Mouse (Mus musculus): ENCODE results near the gene Tanc1.

Gene Tanc1

GRCm38 (mm10) chr2:59664803-59665567 lies 53.1 kb downstream of the Tanc1 start:
- no peaks in the 10 kb centered on the region for H3K27me3 ChIP-seq (ENCODE audit: insufficient read depth, low read length)
- peaks cover 55% of the 10 kb centered on the region for H3K36me3 ChIP-seq (ENCODE audit: insufficient read depth, low read length)
- H3K4me1 ChIP-seq (replicated peaks; ENCODE audit: low read depth, low read length), result peaks cover 45% of the 10 kb centered on the region
- H3K4me3 ChIP-seq (replicated peaks; ENCODE audit: low read length), result no peak overlapping the region
- no peak for TF ChIP-seq CTCF (conservative IDR thresholded peaks at IDR 0.05; ENCODE audit: low read length)
- no peak for TF ChIP-seq NANOG (IDR thresholded peaks at IDR 0.05; ENCODE audit: borderline replicate concordance, low read length)
- TF ChIP-seq POU5F1 (IDR thresholded peaks at IDR 0.05; ENCODE audit: borderline replicate concordance, low read length), result no peak
- no peaks in the 10 kb centered on the region for H3K9me3 ChIP-seq (ENCODE audit: low read length)

- no peak for TF ChIP-seq NANOG (IDR thresholded peaks at IDR 0.05; ENCODE audit: borderline replicate concordance, low read length)
- TF ChIP-seq POU5F1 (IDR thresholded peaks at IDR 0.05; ENCODE audit: borderline replicate concordance, low read length), result no peak
- no peak for TF ChIP-seq CTCF (conservative IDR thresholded peaks at IDR 0.05; ENCODE audit: low read length)
- Histone ChIP-seq H3K4me3 (replicated peaks; ENCODE audit: low read length) (no peak overlapping the region), H3K9me3 (ENCODE audit: low read length) (no peaks in the 10 kb centered on the region), H3K4me1 (replicated peaks; ENCODE audit: low read depth, low read length) (peaks cover 45% of the 10 kb centered on the region), H3K36me3 (ENCODE audit: insufficient read depth, low read length) (peaks cover 52% of the 10 kb centered on the region), H3K27me3 (ENCODE audit: insufficient read depth, low read length) (no peaks in the 10 kb centered on the region)
Observed at GRCm38 (mm10) chr2:59666533-59666932, 54.7 kb downstream of the Tanc1 start.

GRCm38 (mm10) chr2:59670087-59671060 lies 58.5 kb downstream of the Tanc1 start:
- H3K9me3 ChIP-seq (ENCODE audit: low read length), result no peaks in the 10 kb centered on the region
- peaks cover 73% of the 10 kb centered on the region for H3K4me1 ChIP-seq (replicated peaks; ENCODE audit: low read depth, low read length)
- H3K36me3 ChIP-seq (ENCODE audit: insufficient read depth, low read length), result peaks cover 27% of the 10 kb centered on the region
- H3K27me3 ChIP-seq (ENCODE audit: insufficient read depth, low read length), result no peaks in the 10 kb centered on the region
- peak overlapping the region; percentile 45; the same call in 1 of the 2 replicates for H3K4me3 ChIP-seq (replicated peaks; ENCODE audit: low read length)
- TF ChIP-seq POU5F1 (IDR thresholded peaks at IDR 0.05; ENCODE audit: borderline replicate concordance, low read length) (no peak), NANOG (IDR thresholded peaks at IDR 0.05; ENCODE audit: borderline replicate concordance, low read length) (no peak), CTCF (conservative IDR thresholded peaks at IDR 0.05; ENCODE audit: low read length) (no peak)

- H3K4me3 ChIP-seq (replicated peaks; ENCODE audit: low read length), result 0 out of 2 replicates have a peak overlapping the region, but pooled peaks have one; percentile 13
- H3K4me1 ChIP-seq (replicated peaks; ENCODE audit: low read depth, low read length), result peaks cover 83% of the 10 kb centered on the region
- no peaks in the 10 kb centered on the region for H3K27me3 ChIP-seq (ENCODE audit: insufficient read depth, low read length)
- TF ChIP-seq POU5F1 (IDR thresholded peaks at IDR 0.05; ENCODE audit: borderline replicate concordance, low read length) (no peak), CTCF (conservative IDR thresholded peaks at IDR 0.05; ENCODE audit: low read length) (no peak), NANOG (IDR thresholded peaks at IDR 0.05; ENCODE audit: borderline replicate concordance, low read length) (no peak)
- peaks cover 19% of the 10 kb centered on the region for H3K36me3 ChIP-seq (ENCODE audit: insufficient read depth, low read length)
- no peaks in the 10 kb centered on the region for H3K9me3 ChIP-seq (ENCODE audit: low read length)
Observed at GRCm38 (mm10) chr2:59671671-59672070, 59.8 kb downstream of the Tanc1 start.

- H3K4me1 ChIP-seq (replicated peaks; ENCODE audit: low read depth, low read length), result peaks cover 81% of the 10 kb centered on the region
- no peaks in the 10 kb centered on the region for H3K27me3 ChIP-seq (ENCODE audit: insufficient read depth, low read length)
- H3K36me3 ChIP-seq (ENCODE audit: insufficient read depth, low read length), result peaks cover 15% of the 10 kb centered on the region
- TF ChIP-seq POU5F1 (IDR thresholded peaks at IDR 0.05; ENCODE audit: borderline replicate concordance, low read length), result no peak
- no peak for TF ChIP-seq NANOG (IDR thresholded peaks at IDR 0.05; ENCODE audit: borderline replicate concordance, low read length)
- no peak for TF ChIP-seq CTCF (conservative IDR thresholded peaks at IDR 0.05; ENCODE audit: low read length)
- 0 out of 2 replicates have a peak overlapping the region, but pooled peaks have one; percentile 13 for H3K4me3 ChIP-seq (replicated peaks; ENCODE audit: low read length)
- H3K9me3 ChIP-seq (ENCODE audit: low read length), result no peaks in the 10 kb centered on the region
Observed at GRCm38 (mm10) chr2:59672086-59672485, 60.2 kb downstream of the Tanc1 start.

GRCm38 (mm10) chr2:59672686-59673085 lies 60.8 kb downstream of the Tanc1 start:
- TF ChIP-seq CTCF (conservative IDR thresholded peaks at IDR 0.05; ENCODE audit: low read length) (no peak), POU5F1 (IDR thresholded peaks at IDR 0.05; ENCODE audit: borderline replicate concordance, low read length) (no peak), NANOG (IDR thresholded peaks at IDR 0.05; ENCODE audit: borderline replicate concordance, low read length) (no peak)

GRCm38 (mm10) chr2:59673351-59673750 lies 61.5 kb downstream of the Tanc1 start:
- TF ChIP-seq POU5F1 (IDR thresholded peaks at IDR 0.05; ENCODE audit: borderline replicate concordance, low read length), result no peak
- no peak for TF ChIP-seq CTCF (conservative IDR thresholded peaks at IDR 0.05; ENCODE audit: low read length)
- no peak for TF ChIP-seq NANOG (IDR thresholded peaks at IDR 0.05; ENCODE audit: borderline replicate concordance, low read length)
- H3K4me1 ChIP-seq (replicated peaks; ENCODE audit: low read depth, low read length), result peaks cover 87% of the 10 kb centered on the region
- H3K27me3 ChIP-seq (ENCODE audit: insufficient read depth, low read length), result no peaks in the 10 kb centered on the region
- 0 out of 2 replicates have a peak overlapping the region, but pooled peaks have one; percentile 1 for H3K4me3 ChIP-seq (replicated peaks; ENCODE audit: low read length)
- peaks cover 4% of the 10 kb centered on the region; the same call in 1 of the 2 replicates for H3K36me3 ChIP-seq (ENCODE audit: insufficient read depth, low read length)
- H3K9me3 ChIP-seq (ENCODE audit: low read length), result no peaks in the 10 kb centered on the region

More at GRCm38 (mm10) chr2:59672686-59673085, 60.8 kb downstream of the Tanc1 start:
- Histone ChIP-seq H3K4me3 (replicated peaks; ENCODE audit: low read length) (no peak overlapping the region), H3K9me3 (ENCODE audit: low read length) (no peaks in the 10 kb centered on the region), H3K27me3 (ENCODE audit: insufficient read depth, low read length) (no peaks in the 10 kb centered on the region), H3K36me3 (ENCODE audit: insufficient read depth, low read length) (peaks cover 9% of the 10 kb centered on the region), H3K4me1 (replicated peaks; ENCODE audit: low read depth, low read length) (peaks cover 82% of the 10 kb centered on the region)

- H3K4me3 ChIP-seq (replicated peaks; ENCODE audit: low read length), result 0 out of 2 replicates have a peak overlapping the region, but pooled peaks have one; percentile 1
- H3K4me1 ChIP-seq (replicated peaks; ENCODE audit: low read depth, low read length), result peaks cover 89% of the 10 kb centered on the region
- TF ChIP-seq NANOG (IDR thresholded peaks at IDR 0.05; ENCODE audit: borderline replicate concordance, low read length) (no peak), CTCF (conservative IDR thresholded peaks at IDR 0.05; ENCODE audit: low read length) (no peak), POU5F1 (IDR thresholded peaks at IDR 0.05; ENCODE audit: borderline replicate concordance, low read length) (no peak)
- no peaks in the 10 kb centered on the region for H3K9me3 ChIP-seq (ENCODE audit: low read length)
- H3K36me3 ChIP-seq (ENCODE audit: insufficient read depth, low read length), result peaks cover 2% of the 10 kb centered on the region; the same call in 1 of the 2 replicates
- no peaks in the 10 kb centered on the region for H3K27me3 ChIP-seq (ENCODE audit: insufficient read depth, low read length)
Observed at GRCm38 (mm10) chr2:59673877-59674276, 62.0 kb downstream of the Tanc1 start.

Data from E14TG2a.4 (cell line).